Mouse (Mus musculus) ES-E14 (cell line): Measurements from ENCODE around the gene Asic2. TPM values are rescaled to one million over a fixed set of nuclear protein-coding genes. Genes with fewer than 3 reads are reported as not detected.

Experiments
- DNase-seq: peaks from one replicate; pipeline ENCODE4 v3.0.0-alpha.2; 2013; ENCODE audit warnings: low read depth, low spot score
- H3K27ac ChIP-seq: 2 replicates; pipeline ENCODE4 v1.5.1; 2012; ENCODE audit warnings: low read depth, mild to moderate bottlenecking, low read length, moderate library complexity, mixed read lengths; ENCODE audit not compliant: poor library complexity, insufficient read depth, severe bottlenecking
- H3K36me3 ChIP-seq: 2 replicates; pipeline ENCODE4 v1.6.1; 2012; ENCODE audit warnings: mild to moderate bottlenecking, low read length, moderate library complexity, mixed read lengths; ENCODE audit not compliant: control insufficient read depth, poor library complexity, insufficient read depth, severe bottlenecking
- H3K4me1 ChIP-seq, 2 experiments: fragments of 150-350 bp in 1 of 2; sonication (generic) in 1 of 2; 2 replicates each; pipeline ENCODE4 v1.6.1; 2012; ENCODE audit warnings: low read length in 2 of 2, mild to moderate bottlenecking in 1 of 2, mixed read lengths in 1 of 2; ENCODE audit not compliant: control insufficient read depth in 2 of 2, insufficient read depth in 2 of 2, poor library complexity in 1 of 2
- H3K4me3 ChIP-seq, 2 experiments: fragments of 150-350 bp in 1 of 2; sonication (generic) in 1 of 2; 2 replicates each; pipeline ENCODE4 v1.5.1; 2012; ENCODE audit warnings: low read length in 2 of 2, low read depth in 1 of 2, mild to moderate bottlenecking in 1 of 2, mixed read lengths in 1 of 2; ENCODE audit not compliant: insufficient read depth in 1 of 2, poor library complexity in 1 of 2, severe bottlenecking in 1 of 2
- H3K9ac ChIP-seq: 2 replicates; pipeline ENCODE4 v1.6.1; 2012; ENCODE audit warnings: low read depth, mild to moderate bottlenecking, low read length, mixed read lengths; ENCODE audit not compliant: poor library complexity, insufficient read depth, severe bottlenecking
- H3K9me3 ChIP-seq: fragments of 150-350 bp; sonication (generic); 2 replicates; pipeline ENCODE4 v1.6.1; 2012; ENCODE audit warnings: low read depth, mild to moderate bottlenecking, low read length; ENCODE audit not compliant: control insufficient read depth, insufficient read depth
- CHD2 ChIP-seq: IDR thresholded peaks from 2 replicates; pipeline ENCODE4 v1.6.1; 2014; ENCODE audit warnings: mild to moderate bottlenecking, low read depth, low read length, inconsistent platforms
- HCFC1 ChIP-seq: IDR thresholded peaks from 2 replicates; pipeline ENCODE4 v1.6.1; 2012; ENCODE audit warnings: low read length, inconsistent platforms, borderline replicate concordance; ENCODE audit not compliant: insufficient read depth
- MAFK ChIP-seq: IDR thresholded peaks from 2 replicates; pipeline ENCODE4 v1.6.1; 2014; ENCODE audit warnings: mild to moderate bottlenecking, low read depth, low read length, inconsistent platforms; ENCODE audit not compliant: insufficient read depth
- ZC3H11A ChIP-seq: IDR thresholded peaks from 2 replicates; pipeline ENCODE4 v1.6.1; 2012; ENCODE audit warnings: low read depth, mild to moderate bottlenecking, inconsistent platforms, low read length, borderline replicate concordance
- ZNF384 ChIP-seq: IDR thresholded peaks from 2 replicates; pipeline ENCODE4 v1.6.1; 2012; ENCODE audit warnings: low read depth, low read length, inconsistent platforms
- in situ Hi-C, 2 experiments: fragments of 600-800 bp; cut with MboI; formaldehyde crosslinking; loops; one replicate each; pipeline ENCODE4 v1.15.1; 2025; ENCODE audit warnings: low sequenced_read_pairs in 2 of 2, inconsistent platforms in 1 of 2; ENCODE audit not compliant: unreplicated experiment in 2 of 2
- total RNA-seq: library from RNA; depleted of rRNA; stranded (reverse); fragments of 300-350 nt; gene quantifications from 2 replicates; pipeline ENCODE4 v1.2.3, GENCODE M21; 2012

Gene Asic2
- total RNA-seq, 1 experiment, result 0.13 TPM

- Histone ChIP-seq H3K9ac (no peak overlapping the region), H3K4me3 (no peak overlapping the region), H3K27ac (no peak overlapping the region), H3K9me3 (no peaks in the 10 kb centered on the region), H3K36me3 (no peaks in the 10 kb centered on the region), H3K4me1 (no peaks in the 10 kb centered on the region)
- no peak for TF ChIP-seq CHD2
- no peak for TF ChIP-seq ZNF384
- TF ChIP-seq ZC3H11A, result no peak
- TF ChIP-seq MAFK, result no peak
- no peak for TF ChIP-seq HCFC1
- DNase-seq, result no peak
- in situ Hi-C loops, result no loop called here
Observed at GRCm38 (mm10) chr11:81371545-81371944, 596.7 kb downstream of the Asic2 start.

- DNase-seq, result no peak
- Histone ChIP-seq H3K27ac (no peak overlapping the region), H3K4me3 (no peak overlapping the region), H3K9ac (no peak overlapping the region), H3K4me1 (no peaks in the 10 kb centered on the region), H3K36me3 (no peaks in the 10 kb centered on the region), H3K9me3 (no peaks in the 10 kb centered on the region)
- TF ChIP-seq HCFC1 (no peak), CHD2 (no peak), ZNF384 (no peak), ZC3H11A (no peak), MAFK (no peak)
- in situ Hi-C loops, result no loop called here
Observed at GRCm38 (mm10) chr11:81370426-81370810, 597.8 kb downstream of the Asic2 start.

- H3K4me3 ChIP-seq, result no peak overlapping the region
- DNase-seq, result no peak
- no peak overlapping the region for H3K27ac ChIP-seq
Observed at GRCm38 (mm10) chr11:81369497-81370425, 598.5 kb downstream of the Asic2 start.

GRCm38 (mm10) chr11:81364442-81364841 lies 603.8 kb downstream of the Asic2 start:
- Histone ChIP-seq H3K4me3 (no peak overlapping the region), H3K4me1 (no peaks in the 10 kb centered on the region), H3K27ac (no peak overlapping the region), H3K36me3 (no peaks in the 10 kb centered on the region), H3K9ac (no peak overlapping the region), H3K9me3 (no peaks in the 10 kb centered on the region)
- TF ChIP-seq ZC3H11A (no peak), MAFK (no peak), ZNF384 (no peak), HCFC1 (no peak), CHD2 (no peak)
- no peak for DNase-seq
- in situ Hi-C loops, result no loop called here

More at GRCm38 (mm10) chr11:81369497-81370425, 598.5 kb downstream of the Asic2 start:
- Histone ChIP-seq H3K36me3 (no peaks in the 10 kb centered on the region), H3K4me1 (no peaks in the 10 kb centered on the region), H3K9ac (no peak overlapping the region), H3K9me3 (no peaks in the 10 kb centered on the region)
- TF ChIP-seq ZNF384, result no peak
- no peak for TF ChIP-seq MAFK
- no peak for TF ChIP-seq HCFC1
- TF ChIP-seq CHD2, result no peak
- no peak for TF ChIP-seq ZC3H11A
- in situ Hi-C loops, result no loop called here
